Mouse (Mus musculus) lung, adult 2 months (tissue): ENCODE results near the gene Rbm5.

ENCODE experiments used
- CTCF ChIP-seq: fragments of 200-500 bp; IDR thresholded peaks from 2 replicates; pipeline ENCODE4 v1.5.1; 2011; ENCODE audit warnings: mild to moderate bottlenecking, low read length, control low read depth; ENCODE audit not compliant: insufficient read depth
- POLR2A ChIP-seq: fragments of 200-500 bp; IDR thresholded peaks from 2 replicates; pipeline ENCODE4 v1.6.1; 2011; ENCODE audit warnings: low read depth, mild to moderate bottlenecking, control low read depth, low read length, borderline replicate concordance; ENCODE audit errors: extremely low read depth

DNA sequence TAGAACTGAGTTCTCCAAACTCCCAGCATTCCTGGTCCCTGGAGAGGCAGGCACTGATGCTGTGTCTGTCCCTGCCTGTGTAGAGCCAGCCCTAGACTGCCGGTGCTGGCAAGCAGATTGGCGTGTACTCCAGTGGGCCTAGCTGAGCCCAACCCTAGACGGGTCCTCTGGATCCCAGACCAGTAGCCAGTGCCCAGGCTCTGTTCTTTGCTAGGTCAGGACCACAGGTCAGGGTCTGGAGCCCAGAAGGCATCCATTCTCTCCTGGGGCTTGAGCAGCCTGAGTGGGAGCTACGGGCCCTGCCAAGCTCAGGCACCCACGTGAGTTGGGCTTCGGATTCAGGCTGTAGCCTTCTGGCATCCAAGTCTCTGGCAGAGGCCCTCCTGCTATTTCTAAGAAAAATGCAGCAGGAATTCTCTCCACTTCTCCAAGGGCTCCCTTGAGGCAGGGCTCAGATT, 70.7 kb downstream of the Rbm5 start:
- TF ChIP-seq POLR2A = no peak
- no peak for TF ChIP-seq CTCF
